Mouse (Mus musculus) liver, postnatal 0 days (tissue): ENCODE data around the gene Zbtb18. TPM values are rescaled to one million over a fixed set of nuclear protein-coding genes. Genes with fewer than 3 reads are reported as not detected.

ENCODE experiments used
- ATAC-seq: fragments of 200-750 bp; cut with Nextera tagmentation; 2 replicates; pipeline ENCODE4 v1.8.0; 2017; ENCODE audit warnings: mild to moderate bottlenecking, moderate library complexity
- DNase-seq: peaks from one replicate; pipeline ENCODE4 v3.0.0-alpha.2; 2016
- H3K27ac ChIP-seq: fragments of 300-500 bp; sonication (generic); 2 replicates; pipeline ENCODE4 v1.5.1; 2014; ENCODE audit warnings: antibody characterized with exemption, moderate library complexity, mild to moderate bottlenecking, low read depth
- H3K27me3 ChIP-seq: fragments of 300-500 bp; sonication (generic); 2 replicates; pipeline ENCODE4 v1.6.1; 2014; ENCODE audit warnings: low read length, control low read depth, mixed read lengths; ENCODE audit not compliant: insufficient read depth
- H3K36me3 ChIP-seq: fragments of 300-500 bp; sonication (generic); replicated peaks from 2 replicates; pipeline ENCODE4 v1.6.1; 2014; ENCODE audit warnings: mild to moderate bottlenecking, control low read depth, low read length, moderate library complexity, mixed read lengths; ENCODE audit not compliant: insufficient read depth
- H3K4me1 ChIP-seq: fragments of 300-500 bp; sonication (generic); 2 replicates; pipeline ENCODE4 v1.6.1; 2014; ENCODE audit warnings: antibody characterized with exemption, mild to moderate bottlenecking, control low read depth; ENCODE audit not compliant: insufficient read depth
- H3K4me2 ChIP-seq: fragments of 300-500 bp; sonication (generic); 2 replicates; pipeline ENCODE4 v1.6.1; 2014; ENCODE audit warnings: low read depth, mild to moderate bottlenecking, low read length, moderate library complexity, mixed read lengths
- H3K4me3 ChIP-seq: fragments of 300-500 bp; sonication (generic); 2 replicates; pipeline ENCODE4 v1.5.1; 2014; ENCODE audit warnings: low read depth, low read length
- H3K9ac ChIP-seq: fragments of 300-500 bp; sonication (generic); replicated peaks from 2 replicates; pipeline ENCODE4 v1.6.1; 2014; ENCODE audit warnings: mild to moderate bottlenecking, moderate library complexity
- H3K9me3 ChIP-seq: fragments of 300-500 bp; sonication (generic); 2 replicates; pipeline ENCODE4 v1.6.1; 2016; ENCODE audit warnings: mild to moderate bottlenecking, control low read depth, low read length, mixed read lengths
- CTCF ChIP-seq: sonication (generic); IDR thresholded peaks from 2 replicates; pipeline ENCODE4 v1.5.1; 2016; ENCODE audit warnings: antibody characterized with exemption, low read depth
- EP300 ChIP-seq: IDR thresholded peaks from 2 replicates; pipeline ENCODE4 v1.6.1; 2016; ENCODE audit warnings: antibody characterized with exemption, low read depth, mild to moderate bottlenecking
- WGBS: fragments of 180-500 bp; shearing (Covaris S2); extraction: QIAGEN DNeasy Blood & Tissue Kit; methylation state at CpG from one replicate; pipeline ENCODE4 v1.1.7; 2014; ENCODE audit not compliant: insufficient replicate concordance; 5-methylcytosine and 5-hydroxymethylcytosine counted together
- polyA plus RNA-seq: library from polyadenylated mRNA; unstranded; fragments of >200 nt; fragmentation: Nextera tagmentation; extraction: Ambion mirVana; gene quantifications from 2 replicates; pipeline ENCODE4 v1.2.1, GENCODE M21; 2015

Gene Zbtb18
- polyA plus RNA-seq, 1 experiment from 2014 or later, result 1.5 TPM

DNA sequence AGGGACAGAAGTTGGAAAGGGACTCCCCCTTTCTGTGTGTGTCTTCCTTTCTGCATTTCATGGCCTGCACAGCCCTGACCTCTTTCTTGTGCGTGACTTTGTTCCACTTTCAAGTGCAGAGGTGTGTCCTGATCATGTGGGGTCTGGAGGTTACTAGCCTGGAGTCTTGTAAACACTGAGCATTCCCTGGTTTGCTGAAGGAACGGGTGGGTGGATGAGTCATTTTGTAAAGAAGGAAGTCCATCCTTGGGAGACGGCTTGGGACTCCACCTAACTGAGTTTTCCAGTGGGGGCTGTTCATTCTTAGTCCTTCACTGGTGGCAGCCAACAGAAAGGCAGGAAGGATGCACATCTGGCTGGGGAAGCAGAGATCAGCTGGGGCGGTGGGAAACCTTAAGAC is 27.9 kb downstream of the Zbtb18 start:
- H3K9me3 ChIP-seq, result no peaks in the 10 kb centered on the region
- no peak overlapping the region for H3K9ac ChIP-seq
- H3K27me3 ChIP-seq, result no peaks in the 10 kb centered on the region
- TF ChIP-seq EP300, result no peak
- no peak for TF ChIP-seq CTCF
- peak; percentile 37 for ATAC-seq
- H3K36me3 ChIP-seq, result no peaks in the 10 kb centered on the region
- no peak overlapping the region for H3K27ac ChIP-seq
- H3K4me1 ChIP-seq, result peaks cover 2% of the 10 kb centered on the region; the same call in 1 of the 2 replicates
- no peak overlapping the region for H3K4me2 ChIP-seq
- 55% methylated on average over 4 of the region's 4 CpGs for WGBS
- no peak for DNase-seq
- H3K4me3 ChIP-seq, result no peak overlapping the region

DNA sequence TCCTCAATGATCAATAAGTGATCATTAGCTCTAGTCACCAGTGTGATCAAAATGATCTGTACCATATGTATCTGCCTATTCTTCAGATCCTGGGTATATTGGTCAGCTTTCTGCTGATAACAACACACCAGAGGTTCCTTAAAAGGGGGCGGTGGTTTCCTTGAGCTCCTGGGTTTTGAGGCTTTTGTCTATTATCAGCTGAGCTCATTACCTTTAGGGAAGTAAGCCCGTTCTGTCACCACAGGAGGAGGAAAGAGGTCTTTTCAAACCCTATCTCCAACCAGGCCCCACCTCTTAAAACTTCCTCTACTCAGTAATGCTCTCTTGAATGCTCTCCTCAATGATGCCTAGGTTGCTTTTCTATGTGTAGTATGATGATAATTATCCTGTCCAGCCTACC is 28.8 kb downstream of the Zbtb18 start:
- 26% methylated on average over 2 of the region's 2 CpGs for WGBS
- no peak for DNase-seq
- Histone ChIP-seq H3K4me2 (no peak overlapping the region), H3K4me3 (no peak overlapping the region), H3K4me1 (peaks cover 2% of the 10 kb centered on the region; the same call in 1 of the 2 replicates), H3K36me3 (no peaks in the 10 kb centered on the region), H3K27ac (no peak overlapping the region), H3K9ac (no peak overlapping the region), H3K27me3 (no peaks in the 10 kb centered on the region), H3K9me3 (no peaks in the 10 kb centered on the region)
- no peak for ATAC-seq
- no peak for TF ChIP-seq CTCF
- TF ChIP-seq EP300, result no peak

DNA sequence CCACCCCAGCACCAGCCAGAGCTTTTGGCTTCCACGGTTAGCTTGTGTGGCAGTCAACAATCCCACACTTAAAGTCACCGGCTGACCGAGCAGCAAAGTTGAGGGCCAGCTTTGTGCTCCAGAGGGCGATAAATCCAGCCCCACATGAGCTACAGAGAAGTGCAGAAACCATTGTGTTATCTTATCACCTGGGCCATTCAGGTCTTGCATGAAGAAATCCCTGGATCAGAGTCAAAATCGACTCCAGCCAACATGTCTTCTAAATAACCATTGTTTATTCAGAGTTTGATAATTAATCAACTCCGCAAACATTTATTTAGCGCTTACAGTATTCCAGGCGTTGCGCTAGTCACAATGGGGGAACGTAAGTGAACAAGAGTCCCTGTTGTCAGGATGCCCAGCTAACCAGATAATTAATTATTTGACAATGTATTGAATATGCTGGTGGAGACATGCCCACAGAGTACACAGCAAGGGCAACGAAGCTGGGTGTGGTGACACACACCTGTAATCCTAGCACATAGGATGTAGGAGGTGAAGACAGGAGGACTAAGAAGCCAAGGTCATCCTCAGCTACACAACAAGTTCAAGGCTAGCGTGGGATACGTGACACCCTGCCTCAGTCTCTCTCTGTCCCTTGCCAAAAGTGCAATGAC is 33.5 kb downstream of the Zbtb18 start:
- TF ChIP-seq CTCF (peak; percentile 28; the same call in 1 of the 2 replicates), EP300 (no peak; the same call in 1 of the 2 replicates)
- DNase-seq (peak; percentile 32), ATAC-seq (peak; percentile 88)
- H3K27me3 ChIP-seq, result no peaks in the 10 kb centered on the region
- 57% methylated on average over 13 of the region's 13 CpGs for WGBS
- no peak overlapping the region for H3K4me3 ChIP-seq
- H3K4me2 ChIP-seq, result no peak overlapping the region
- H3K9me3 ChIP-seq, result no peaks in the 10 kb centered on the region
- H3K36me3 ChIP-seq, result no peaks in the 10 kb centered on the region
- no peak overlapping the region for H3K27ac ChIP-seq
- H3K9ac ChIP-seq, result no peak overlapping the region
- peaks cover 2% of the 10 kb centered on the region; the same call in 1 of the 2 replicates for H3K4me1 ChIP-seq

DNA sequence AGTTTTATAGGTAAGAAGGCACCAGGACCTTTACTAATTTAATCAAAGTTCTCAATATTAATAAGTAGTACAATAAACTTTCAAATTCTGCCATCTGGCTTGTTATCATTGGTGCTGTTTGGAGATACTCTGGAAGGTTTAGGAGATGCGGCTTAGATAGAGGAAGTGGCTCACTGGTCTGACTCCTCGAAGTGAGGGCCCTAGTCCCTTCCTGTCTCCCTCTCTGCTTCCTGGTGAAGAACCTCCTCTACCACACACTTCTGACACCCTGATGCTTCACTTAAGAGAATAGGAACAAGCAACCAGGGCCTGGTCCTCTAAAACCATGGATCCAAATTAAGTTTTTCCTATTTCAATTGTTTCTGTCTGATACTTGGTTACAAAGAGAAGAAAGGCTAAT is 36.4 kb downstream of the Zbtb18 start:
- no peak for ATAC-seq
- no peaks in the 10 kb centered on the region for H3K27me3 ChIP-seq

DNA sequence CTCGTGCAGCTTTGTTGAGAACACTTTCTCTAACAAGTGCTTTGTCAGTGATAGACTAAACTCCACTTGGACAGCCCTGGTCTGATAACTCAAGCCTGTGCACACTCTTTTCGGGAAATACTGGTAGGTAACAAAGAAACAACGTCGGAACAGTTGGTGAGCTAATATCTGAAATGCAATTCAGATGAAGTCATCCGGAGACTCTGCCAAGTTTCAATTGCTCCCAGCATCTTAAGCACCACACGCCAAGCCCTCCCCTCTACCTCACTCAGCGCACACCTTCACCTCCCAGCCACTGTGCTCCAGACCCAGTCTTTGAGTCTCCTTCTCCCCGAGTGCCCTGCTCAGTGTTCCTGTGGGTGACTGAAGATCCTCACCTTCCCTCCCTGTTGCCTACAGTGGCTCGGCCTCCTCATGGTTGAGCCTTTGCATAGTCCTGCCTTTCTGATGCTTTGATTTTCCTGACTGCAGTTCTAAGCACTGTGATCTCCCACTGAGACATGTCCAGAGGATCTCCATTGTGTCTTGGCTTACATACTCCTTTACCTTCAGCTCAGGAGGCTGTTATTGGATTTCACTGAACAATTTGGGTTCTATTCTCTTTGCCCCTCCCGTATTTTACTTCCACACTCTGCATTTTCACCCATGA is 37.3 kb downstream of the Zbtb18 start:
- H3K9ac ChIP-seq, result no peak overlapping the region
- no peaks in the 10 kb centered on the region for H3K27me3 ChIP-seq
- H3K4me2 ChIP-seq, result no peak overlapping the region
- no peak overlapping the region for H3K4me3 ChIP-seq
- no peaks in the 10 kb centered on the region for H3K9me3 ChIP-seq
- 77% methylated on average over 10 of the region's 10 CpGs for WGBS
- DNase-seq (no peak), ATAC-seq (no peak)
- no peaks in the 10 kb centered on the region for H3K36me3 ChIP-seq
- H3K4me1 ChIP-seq, result peaks cover 8% of the 10 kb centered on the region; the same call in 1 of the 2 replicates
- H3K27ac ChIP-seq, result no peak overlapping the region
- TF ChIP-seq EP300 (no peak), CTCF (no peak)

More for the DNA sequence above, 36.4 kb downstream of the Zbtb18 start:
- no peak overlapping the region for H3K4me2 ChIP-seq
- 0 out of 2 replicates have a peak, but pooled peaks cover 2% of the 10 kb centered on the region for H3K4me1 ChIP-seq
- DNase-seq, result no peak
- H3K36me3 ChIP-seq, result no peaks in the 10 kb centered on the region
- no peak overlapping the region for H3K27ac ChIP-seq
- no peak overlapping the region for H3K4me3 ChIP-seq
- TF ChIP-seq CTCF (no peak), EP300 (no peak)
- WGBS, result 27% methylated on average over 2 of the region's 2 CpGs
- no peaks in the 10 kb centered on the region for H3K9me3 ChIP-seq
- H3K9ac ChIP-seq, result no peak overlapping the region

DNA sequence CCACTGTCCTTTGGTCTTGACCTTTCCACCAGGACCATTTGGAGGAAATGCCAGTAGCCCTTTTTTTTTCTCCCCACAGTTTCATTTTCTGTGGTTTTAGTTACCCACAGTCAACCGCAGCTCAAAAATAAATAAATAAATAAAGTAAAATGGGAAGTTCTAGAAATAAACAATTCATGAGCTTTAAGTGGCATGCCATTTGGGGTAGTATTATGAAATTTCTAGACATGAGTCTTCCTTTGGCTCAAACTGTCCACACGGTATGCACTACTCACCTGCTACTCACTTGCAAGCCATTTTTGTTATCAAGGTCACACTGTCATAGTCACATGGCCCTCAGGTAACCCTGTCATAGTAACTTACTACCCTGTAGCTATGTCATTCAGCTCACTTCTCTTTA is 41.5 kb downstream of the Zbtb18 start:
- no peaks in the 10 kb centered on the region for H3K27me3 ChIP-seq
- H3K4me1 ChIP-seq, result peaks cover 8% of the 10 kb centered on the region; the same call in 1 of the 2 replicates
- no peaks in the 10 kb centered on the region for H3K9me3 ChIP-seq
- no peak overlapping the region for H3K4me3 ChIP-seq
- DNase-seq (no peak), ATAC-seq (no peak)
- WGBS, result 41% methylated on average over 2 of the region's 2 CpGs
- H3K4me2 ChIP-seq, result no peak overlapping the region
- H3K27ac ChIP-seq, result no peak overlapping the region
- no peak overlapping the region for H3K9ac ChIP-seq
- no peak for TF ChIP-seq EP300
- TF ChIP-seq CTCF, result no peak
- no peaks in the 10 kb centered on the region for H3K36me3 ChIP-seq
